Mouse (Mus musculus): ENCODE measurements around the gene Ccna1.

Gene Ccna1

DNA sequence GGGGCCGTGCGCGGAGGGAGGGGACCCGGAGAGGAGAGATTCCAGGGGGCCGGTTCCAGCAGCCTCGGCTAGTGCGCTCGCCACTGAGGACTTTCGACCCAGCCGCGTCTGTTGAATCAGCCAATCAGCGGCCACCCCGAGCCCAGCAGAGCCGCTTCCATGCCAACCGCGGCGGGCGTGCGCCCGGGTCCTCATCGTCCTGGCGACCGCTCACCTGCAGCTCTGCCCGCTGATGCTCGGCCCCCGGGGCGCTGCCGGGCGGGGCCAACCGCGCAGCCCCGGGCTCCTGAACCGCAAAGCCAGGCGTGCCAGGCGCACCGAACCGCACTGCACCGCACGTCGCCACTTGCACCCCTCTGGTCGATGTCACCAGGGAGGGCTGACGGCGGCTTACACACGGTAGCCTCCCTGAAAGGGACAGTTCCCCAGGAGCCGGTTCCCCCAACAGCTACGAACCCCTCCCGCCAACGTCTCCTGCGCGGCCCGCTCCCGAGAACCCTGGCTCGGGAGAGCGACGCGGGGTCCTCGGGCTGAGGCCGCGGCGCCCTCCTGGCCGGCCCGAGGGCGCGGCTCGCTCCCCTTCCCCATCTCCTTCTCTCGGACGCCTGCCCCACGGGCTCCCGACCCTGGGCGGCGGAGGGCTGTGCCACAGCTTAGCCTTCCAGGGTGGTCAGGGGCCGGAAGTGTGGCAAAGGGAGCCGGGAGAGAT, at the start of gene Ccna1:
Ccna1 (minus strand) TSS at position 464 of the 709 bp plus-strand sequence.
- peak; percentile 76 for DNase-seq (ENCODE audit: low read depth, low spot score)

DNA sequence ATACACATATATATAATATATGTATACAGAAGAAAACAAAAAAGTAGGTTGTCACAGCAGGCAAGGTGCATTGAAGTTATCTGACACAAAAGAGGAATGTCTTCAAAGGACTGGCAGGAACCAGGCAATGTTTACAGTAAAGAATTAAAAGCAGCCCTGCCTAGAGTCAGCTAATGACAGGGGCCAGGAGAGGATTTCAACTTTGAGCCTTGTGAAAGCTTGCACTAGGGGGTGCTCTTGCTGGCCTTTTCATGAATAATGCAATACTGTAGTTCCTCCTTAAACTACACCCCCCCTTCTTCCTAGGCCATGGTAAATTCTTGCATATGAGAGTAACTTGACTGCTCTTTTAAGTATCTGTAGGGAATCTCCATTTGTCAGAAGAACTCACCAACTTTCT, 45.8 kb upstream of the Ccna1 start:
- no peak for DNase-seq (ENCODE audit: low read depth, low spot score)

DNA sequence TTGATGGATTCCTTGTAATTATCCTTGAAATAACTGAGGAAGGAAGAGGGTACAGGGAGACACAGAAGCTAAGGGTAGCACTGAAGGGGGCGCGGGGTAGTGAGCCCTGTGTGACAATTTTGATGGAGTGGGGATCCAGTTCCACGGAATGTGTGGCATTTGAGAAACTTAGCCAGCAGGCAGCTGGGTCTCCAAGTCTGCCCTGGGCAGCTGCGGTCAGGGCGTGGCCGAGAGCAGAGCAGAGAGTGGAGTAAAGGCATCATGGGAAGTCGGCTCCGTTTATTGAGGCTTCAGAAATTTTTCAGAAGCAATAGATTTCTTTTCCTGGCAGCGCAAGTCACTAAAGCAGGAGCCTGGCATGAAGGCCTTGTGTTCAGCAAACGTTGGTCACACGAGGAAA, 43.7 kb upstream of the Ccna1 start:
- DNase-seq (ENCODE audit: low read depth, low spot score) = no peak

DNA sequence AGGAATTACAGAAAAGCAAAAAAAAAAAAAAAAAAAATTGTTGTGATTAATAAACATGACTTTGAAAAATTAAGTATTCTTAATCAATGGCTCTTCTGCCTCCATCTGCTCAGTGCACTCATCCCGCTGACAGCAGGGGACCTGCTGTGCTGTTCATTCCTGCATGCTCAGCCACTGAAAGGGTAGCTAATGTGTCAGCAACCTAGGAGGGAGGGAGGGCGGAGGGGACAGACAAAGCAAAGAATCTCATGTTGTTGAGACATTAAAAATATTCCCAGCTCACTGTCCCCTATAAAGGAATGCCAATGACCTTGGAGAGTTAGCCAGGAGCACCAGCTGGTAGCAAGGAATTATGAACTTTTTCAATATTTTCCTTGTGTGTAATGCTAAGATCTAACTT, 42.7 kb upstream of the Ccna1 start:
- no peak for DNase-seq (ENCODE audit: low read depth, low spot score)

DNA sequence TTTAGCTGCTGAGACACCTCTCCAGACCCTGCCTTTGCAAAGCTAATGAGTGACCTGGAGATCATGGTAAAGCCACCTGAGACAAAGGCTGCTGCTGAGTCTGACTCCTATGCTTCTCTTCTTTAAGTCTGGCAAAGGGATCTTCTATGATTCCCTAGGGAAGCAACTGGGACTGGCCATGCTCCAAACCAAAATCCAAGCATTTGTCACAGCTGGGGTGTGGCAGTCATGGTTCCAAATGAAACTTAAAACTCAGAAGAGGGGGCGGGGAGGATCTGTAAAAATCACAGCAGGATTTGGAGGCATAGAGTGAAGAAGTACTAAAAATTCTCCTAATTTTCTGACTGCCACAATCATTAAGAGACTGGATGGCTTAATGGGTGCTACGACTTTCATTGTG, 41.9 kb upstream of the Ccna1 start:
- peak; percentile 34 for DNase-seq (ENCODE audit: low read depth, low spot score)

DNA sequence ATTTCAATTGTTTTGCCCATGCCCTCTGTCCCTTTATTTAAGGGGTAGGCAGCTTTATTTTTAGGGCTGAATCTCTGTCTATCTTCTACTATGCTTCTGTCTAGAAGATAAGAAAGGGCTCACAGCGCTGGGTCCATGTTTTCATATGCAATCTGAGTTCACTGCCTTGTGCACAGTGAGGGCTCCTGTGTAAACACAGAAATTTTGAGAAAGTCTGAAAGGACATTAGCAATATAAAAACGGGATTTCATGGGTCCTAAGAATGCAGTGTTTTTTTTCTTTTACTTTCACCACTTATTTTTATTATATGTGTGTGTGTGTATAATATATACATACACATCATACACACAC, 41.3 kb upstream of the Ccna1 start:
- DNase-seq (ENCODE audit: low read depth, low spot score) = no peak

DNA sequence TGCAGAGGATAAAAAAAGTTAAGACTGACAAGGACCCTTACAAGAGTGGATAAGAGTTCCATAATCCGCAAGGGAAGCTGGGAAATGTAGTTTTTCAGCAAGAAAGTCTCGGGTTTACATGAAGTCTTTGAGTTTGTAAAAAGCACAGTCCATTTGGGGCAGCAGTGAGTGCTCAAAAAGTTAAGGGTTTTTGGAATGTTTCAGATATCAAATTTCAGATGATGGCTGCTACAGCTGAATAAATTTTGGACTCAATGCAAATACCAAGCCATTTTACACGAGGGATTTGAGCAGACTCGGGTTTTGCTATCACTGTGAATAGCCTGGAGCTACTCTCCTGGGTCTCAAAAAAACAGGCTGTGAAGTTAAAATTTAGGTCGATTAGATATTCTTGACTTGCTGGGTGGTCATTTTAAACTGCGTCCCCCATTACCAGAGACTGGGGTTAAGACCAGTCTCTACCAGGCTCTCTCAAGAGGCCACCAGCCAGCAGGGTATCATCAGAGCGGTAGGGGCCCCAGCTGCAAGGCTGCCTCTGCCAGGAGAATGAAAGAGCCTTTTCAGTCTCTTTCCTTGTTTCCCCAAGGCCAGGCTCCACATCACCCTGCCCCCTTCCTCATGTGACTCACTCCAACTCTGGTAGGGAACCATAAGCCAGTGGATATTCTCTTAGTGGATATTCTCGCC, 40.8 kb upstream of the Ccna1 start:
- peak; percentile 93 for DNase-seq (ENCODE audit: low read depth, low spot score)

DNA sequence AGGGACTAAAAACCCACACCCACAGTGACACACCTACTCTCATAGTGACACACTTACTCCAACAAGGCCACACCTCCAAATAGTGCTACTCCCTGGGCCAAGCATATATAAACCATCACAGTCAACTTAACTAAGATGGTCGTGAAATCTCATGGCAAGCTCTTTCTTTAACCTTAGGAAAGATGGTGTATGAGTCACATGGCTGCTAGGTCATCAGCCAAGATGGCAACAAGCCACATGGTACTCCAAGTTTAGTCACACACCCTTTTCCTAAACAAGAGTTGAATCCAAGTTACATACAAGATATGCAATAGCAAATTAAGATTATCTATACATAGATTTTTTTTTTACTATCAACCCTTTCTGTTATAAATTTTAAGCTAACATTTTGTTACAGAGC, 37.9 kb upstream of the Ccna1 start:
- no peak for DNase-seq (ENCODE audit: low read depth, low spot score)

DNA sequence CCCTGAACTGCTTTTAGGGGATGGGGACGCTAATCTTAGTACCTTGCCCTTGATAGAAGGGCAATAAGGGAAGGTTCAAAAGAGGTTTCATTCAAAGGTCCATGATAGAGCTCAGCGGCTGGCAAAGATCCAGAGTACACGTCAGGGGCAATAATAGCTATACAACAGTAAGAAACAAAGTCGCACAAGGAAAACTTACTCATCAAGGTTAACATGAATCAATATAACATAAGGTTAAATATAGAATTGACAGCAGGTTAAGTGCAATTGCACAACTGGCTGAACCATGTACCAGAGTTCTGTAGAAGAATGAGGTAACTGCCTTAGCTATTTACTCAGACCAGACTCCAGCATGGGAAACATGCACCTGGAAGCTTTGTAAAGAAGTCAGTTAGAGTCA, 34.0 kb upstream of the Ccna1 start:
- DNase-seq (ENCODE audit: low read depth, low spot score) = no peak

DNA sequence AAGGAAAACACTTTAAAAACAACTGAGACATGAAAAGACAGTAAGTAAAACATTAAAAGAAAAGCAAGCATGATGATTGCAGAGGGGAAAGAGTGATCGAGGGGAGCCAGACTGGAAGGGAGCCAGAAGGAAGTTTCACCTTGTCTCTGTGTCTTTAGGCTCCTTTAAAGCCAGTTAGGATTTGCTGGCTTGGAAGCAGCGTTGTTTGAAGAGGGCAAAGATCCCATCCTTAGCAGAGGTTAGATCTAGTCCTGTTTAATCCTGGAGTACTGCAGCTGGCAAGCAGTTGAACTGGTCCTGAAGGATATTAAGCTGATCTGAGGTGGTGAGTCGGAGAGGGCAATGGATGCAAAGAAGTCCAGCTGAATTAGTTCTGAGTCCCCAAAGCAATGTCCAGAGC, 33.5 kb upstream of the Ccna1 start:
- no peak for DNase-seq (ENCODE audit: low read depth, low spot score)

DNA sequence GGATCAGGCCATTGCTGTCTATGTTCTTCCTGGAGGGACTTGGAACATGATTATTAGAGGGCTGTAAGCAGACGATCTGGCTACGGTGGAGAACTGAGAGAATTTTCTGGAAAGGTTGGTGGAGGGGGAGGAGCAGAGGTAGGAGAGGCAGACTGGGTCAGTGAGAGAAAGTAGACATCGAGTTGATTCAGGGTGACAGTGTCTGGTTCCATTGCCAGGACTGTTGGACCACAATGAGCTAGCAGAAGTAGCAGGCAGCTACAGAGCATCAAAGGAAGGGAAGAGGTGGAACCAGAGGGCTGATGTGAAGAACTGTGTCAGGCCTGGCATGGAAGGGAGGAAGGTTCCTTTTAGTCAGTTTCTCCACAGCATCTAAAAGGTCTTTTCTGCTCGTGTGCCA, 33.1 kb upstream of the Ccna1 start:
- no peak for DNase-seq (ENCODE audit: low read depth, low spot score)

DNA sequence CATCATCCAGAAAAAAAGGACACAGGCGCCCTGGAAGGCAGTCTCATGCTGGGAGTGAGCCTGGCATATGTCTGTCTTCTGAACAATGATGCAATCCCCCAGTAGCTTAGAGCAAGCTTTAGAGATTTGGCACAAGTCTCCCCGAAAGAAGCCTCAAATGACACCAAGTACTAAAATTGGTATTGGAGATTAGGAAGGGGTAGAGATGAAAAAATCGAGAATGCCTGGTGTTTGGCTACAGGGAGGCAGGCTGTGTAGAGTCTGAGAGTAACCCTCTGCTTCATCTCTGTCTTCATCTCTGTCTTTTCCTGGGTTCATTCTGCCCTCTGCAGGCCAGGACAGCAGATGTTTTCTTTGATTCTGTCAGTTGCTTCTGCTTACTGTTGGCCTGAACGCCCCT, 32.1 kb upstream of the Ccna1 start:
- DNase-seq (ENCODE audit: low read depth, low spot score) = peak; percentile 49

DNA sequence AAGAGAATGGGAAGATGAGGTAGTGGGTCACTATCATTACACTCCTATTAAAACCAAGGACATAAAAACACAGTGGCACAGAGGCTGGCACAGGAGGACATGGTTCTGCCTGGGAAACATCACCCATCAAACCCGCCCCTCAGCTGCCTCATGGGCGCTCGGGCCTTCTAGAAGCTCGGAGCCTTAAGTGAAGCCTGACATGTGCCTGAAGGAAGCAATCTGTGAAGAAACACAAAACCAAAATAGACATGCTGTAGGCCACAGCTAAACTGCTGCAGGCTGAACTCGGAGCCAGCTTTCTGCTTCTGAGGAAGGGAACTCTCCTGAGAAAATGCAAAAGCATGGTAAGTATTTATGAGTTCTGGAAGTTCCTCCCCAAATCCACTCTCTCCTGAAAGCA, 31.6 kb upstream of the Ccna1 start:
- DNase-seq (ENCODE audit: low read depth, low spot score) = peak; percentile 42

DNA sequence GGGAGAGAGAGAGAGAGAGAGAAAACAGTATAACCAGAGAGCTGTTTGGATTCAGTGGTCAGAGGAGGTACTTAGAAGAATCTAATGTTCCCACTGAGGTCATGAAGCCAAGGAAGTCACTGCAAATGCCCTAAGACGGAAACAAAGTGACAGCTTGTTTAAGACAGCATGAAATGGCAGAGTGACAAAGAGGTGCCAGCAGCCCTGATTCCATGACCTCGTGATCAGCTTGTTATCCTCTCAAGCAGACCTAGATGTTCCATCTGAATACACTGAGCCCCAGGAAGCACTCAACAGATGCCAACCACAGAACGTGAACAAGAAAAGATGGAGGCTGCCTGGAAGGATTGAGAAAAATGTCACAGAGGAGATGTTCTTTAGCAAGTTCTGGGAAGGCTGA, 30.4 kb upstream of the Ccna1 start:
- DNase-seq (ENCODE audit: low read depth, low spot score) = peak; percentile 66

DNA sequence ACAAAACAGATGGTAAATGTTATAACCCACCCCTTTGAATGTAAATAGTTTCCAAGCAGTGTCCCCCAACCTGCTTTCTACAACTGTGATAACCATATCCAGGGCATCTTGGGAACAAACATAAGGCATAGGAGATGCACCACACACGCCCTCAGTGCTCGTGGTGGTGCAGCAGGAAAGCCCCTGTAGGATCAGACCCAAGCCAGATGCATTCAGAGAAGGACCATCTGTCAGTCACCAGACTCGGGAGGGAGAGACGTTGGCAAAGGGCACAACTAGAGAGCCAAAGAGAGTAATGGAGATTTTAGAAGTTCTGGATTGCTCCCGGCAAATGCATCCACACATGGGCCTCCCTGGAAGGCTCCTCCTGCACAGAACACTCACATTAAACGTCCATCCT, 29.5 kb upstream of the Ccna1 start:
- no peak for DNase-seq (ENCODE audit: low read depth, low spot score)

DNA sequence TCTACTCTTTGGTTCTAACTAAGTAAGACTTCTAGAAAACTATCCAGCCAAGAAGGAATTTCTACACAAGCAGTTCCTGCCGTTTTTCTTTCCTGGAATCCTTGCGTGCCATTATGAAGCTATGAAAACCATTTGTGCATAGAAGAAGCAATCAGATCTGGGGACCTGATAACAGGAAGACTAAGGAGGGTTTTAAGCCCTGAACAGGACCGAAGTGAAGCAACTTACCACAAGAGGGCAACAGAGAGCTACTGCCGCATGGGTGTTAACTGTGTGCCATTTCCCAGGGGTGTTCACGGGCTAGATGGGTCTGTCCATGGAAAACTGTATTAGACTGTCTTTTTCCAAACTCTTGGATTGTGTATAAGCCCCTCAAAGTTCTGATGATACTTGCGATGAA, 24.8 kb upstream of the Ccna1 start:
- DNase-seq (ENCODE audit: low read depth, low spot score) = peak; percentile 90

DNA sequence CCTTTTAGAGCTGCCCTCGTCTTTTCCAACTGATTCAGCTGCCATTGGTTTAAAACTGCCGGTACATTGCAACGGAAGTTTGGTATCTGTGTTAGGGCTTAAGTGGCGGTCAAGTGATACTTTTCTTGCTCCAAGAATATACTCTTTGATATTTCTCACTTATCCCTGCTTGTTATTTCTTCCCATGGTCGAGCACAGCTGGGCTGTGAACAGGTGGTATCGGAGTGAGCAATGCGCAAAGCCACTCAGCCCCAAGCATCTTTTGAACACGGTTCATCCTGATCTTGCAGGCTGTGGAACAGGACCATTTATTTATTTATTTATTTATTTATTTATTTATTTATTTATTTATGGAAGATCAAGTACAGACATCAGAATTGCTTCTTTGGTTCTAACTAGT, 24.3 kb upstream of the Ccna1 start:
- DNase-seq (ENCODE audit: low read depth, low spot score) = no peak

DNA sequence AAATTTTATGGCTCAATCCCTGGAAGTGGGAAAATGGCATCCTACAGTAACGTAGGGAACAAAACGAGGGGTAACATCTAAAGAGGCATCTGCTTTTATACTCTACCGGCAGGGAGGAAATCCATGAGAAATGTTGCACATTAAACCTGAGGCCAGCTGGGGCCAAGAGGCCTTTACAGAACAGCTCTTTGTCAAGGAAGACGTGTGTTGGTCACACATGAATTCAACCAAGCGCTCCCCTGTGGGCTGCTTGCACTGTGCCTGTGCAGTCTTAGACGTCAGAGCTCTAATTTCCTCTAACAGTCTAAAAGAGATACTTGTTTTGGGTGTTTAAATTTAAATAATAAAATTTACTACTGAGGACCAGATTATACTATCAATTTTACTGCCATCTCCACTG, 22.9 kb upstream of the Ccna1 start:
- no peak for DNase-seq (ENCODE audit: low read depth, low spot score)

DNA sequence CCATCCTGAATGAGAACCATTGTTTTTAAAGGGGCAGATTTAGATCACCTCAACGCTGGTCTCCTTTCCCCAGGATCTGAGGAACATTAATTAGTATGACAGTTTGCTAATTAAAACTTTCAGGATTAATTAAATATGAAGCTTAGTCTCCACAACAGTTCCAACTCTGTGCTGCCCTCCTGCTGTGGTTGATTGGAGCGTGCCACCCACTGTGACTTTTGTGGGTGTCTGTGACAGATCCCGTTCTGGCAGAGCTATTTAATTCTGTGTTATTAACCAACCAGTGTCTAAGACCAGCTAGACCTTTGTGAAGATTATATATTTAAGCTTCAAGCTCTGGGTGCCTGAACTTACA, 20.0 kb upstream of the Ccna1 start:
- DNase-seq (ENCODE audit: low read depth, low spot score) = peak; percentile 50

DNA sequence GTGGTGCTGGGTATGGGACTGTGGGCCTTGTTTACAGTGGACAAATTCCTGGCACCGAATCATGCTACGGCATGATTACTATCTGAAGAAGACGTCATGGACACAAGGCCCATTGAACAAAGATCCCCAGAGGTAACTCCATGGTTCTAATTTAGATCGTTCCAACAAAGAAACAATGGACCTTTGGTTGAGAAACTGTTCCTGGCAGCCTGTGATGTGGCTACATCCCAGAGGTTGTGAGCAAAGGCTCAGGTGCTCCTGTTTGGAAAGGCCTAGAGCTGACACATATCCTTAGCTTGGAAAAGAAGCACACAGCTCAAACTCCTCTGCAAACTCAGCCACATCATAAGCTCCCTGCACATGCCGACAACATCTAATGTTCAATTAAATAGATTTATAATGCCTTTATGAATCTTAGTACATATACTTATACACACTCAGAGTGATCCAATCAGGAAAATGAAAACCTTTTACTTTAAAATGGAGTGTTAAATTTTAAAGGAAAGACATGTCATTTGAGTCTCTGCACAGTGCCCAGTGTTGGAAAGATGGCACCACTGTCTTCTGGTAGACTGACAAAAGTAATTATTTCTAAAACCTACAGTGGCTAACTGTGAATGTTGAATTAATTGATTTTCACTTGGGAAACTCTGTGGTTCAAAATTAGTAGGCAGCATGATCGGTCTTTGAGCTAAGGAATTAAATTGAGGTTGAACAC, 19.4 kb upstream of the Ccna1 start:
- no peak for DNase-seq (ENCODE audit: low read depth, low spot score)

DNA sequence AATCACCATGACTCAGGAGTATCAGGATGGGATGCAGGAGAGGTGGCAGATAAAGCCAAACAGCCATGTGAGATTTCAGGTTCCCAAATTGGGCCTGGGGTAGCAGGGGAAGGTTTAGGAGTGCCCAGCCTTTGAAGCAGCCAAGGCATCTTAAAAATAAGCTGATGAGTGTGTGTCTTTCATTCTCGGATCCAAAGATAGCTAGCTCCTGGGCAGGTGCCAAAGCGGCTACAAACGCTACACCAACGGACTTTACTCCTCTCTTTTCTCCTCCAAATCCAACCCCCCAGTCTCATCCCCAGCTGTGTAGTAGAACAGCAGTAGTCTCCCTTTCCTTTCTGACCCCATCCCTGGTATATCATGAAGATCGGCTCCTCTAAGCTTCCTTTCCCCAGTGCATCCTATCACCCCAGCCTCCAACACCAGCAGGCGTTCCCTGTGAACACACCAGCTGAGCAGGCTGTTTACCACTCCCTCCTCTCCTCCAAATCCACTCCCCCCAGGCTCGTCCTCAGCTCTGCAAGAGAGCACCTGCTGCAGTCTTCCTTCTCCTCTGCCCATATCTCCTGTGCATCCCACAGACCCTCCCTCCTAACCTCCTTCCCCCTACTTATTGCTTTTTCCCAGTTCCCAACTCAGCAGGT, 12.6 kb upstream of the Ccna1 start:
- DNase-seq (ENCODE audit: low read depth, low spot score) = peak; percentile 60

DNA sequence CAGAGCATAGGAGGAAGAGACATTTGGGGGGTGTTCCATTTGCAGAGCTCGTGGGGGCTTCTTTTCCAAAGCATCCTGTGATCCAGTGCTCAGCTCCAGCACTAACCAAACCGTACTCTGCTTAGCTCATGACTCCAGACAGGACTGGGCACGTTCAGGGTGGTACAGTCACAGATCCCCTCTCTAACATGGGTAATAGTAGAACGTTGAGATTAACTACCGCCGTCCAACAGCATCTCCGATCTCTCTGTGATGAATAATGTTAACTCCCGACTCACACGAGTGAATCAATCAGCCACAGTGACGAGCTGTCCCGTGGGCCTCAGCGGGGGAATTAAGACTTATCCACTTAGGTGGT, 11.3 kb upstream of the Ccna1 start:
- DNase-seq (ENCODE audit: low read depth, low spot score) = no peak

All from brain, adult 2 months (tissue).